Mouse (Mus musculus): Measurements from ENCODE around the gene Wfs1.
"Not testable (repeated sequence)": the region's sequence is repeated elsewhere in the genome, so short reads cannot be mapped to it uniquely, and the experiment has no call there.

Wfs1 gene

DNA sequence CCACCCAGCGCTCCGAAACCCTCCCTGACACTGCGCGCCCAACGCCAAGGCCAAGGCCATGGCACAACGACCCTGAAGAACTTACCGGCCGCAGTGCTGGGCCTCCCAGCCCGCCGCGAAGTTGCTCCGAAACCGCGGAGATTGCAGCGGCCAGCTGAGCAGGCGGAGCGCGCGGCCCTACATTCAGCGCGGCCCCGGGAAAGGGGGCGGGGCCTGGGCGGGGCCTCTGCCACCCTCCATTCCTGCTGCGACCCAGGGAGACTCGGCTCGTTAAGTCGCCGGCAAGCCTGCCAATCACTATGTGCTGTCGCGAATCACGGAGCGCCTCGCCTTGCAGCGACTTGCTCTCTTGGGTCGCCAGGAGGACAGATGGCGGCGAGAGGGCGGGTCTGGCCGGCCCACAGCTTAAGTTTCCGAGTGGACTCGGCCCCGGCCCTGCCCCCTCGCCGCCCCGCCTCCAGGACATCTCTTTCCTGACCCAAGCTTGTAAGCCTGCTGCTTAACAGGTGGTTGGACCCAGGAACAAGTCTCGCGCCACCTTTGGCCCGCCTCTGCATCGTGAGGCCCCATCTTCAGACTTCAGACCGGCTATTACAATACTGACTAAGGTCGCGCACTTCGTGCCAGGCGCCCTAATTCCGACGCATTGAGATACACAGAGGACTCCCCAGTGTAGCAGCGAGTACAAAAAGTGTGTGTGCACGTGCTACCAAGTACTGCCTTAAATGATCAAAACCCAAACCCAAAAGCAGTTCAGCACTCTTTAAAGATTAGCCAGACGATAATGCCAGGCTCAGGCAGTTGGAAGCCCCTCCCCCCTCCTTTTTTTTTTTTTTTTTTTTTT, at the start of gene Wfs1:
Gene Wfs1, minus strand, starts transcription at position 425 of the 844 bp plus-strand sequence.
- DNase-seq (ENCODE audit: low spot score in 2 of 2) = peak; percentile 89 to 96

GRCm38 (mm10) chr5:37036884-37037283, 47.9 kb upstream of the Wfs1 start:
- DNase-seq (ENCODE audit: low spot score in 2 of 2) = no peak

GRCm38 (mm10) chr5:37035896-37036295, 46.9 kb upstream of the Wfs1 start:
- DNase-seq (ENCODE audit: low spot score in 2 of 2) = no peak

DNA sequence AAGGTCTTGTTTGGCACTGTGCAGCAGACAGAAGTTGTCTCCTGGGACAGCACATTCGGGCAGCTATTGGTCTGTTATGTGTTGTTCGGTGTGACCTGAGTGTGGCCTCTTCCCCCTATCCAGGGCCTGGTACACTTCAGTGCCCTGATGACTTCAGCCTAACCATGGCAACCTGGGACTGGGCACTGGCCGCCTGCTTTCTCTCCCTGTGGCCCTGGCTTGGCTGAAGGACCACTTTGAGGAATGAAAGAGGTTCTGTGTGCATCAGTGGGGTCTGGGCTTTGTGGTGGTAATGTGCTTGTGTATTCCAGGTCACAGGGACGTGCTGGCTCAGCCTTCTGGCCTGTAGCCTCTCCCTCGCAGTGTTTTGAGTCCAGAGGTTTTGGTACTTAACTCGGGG, 46.2 kb upstream of the Wfs1 start:
- peak in 1 of 2 experiments; percentile 58 for DNase-seq (ENCODE audit: low spot score in 2 of 2)

DNA sequence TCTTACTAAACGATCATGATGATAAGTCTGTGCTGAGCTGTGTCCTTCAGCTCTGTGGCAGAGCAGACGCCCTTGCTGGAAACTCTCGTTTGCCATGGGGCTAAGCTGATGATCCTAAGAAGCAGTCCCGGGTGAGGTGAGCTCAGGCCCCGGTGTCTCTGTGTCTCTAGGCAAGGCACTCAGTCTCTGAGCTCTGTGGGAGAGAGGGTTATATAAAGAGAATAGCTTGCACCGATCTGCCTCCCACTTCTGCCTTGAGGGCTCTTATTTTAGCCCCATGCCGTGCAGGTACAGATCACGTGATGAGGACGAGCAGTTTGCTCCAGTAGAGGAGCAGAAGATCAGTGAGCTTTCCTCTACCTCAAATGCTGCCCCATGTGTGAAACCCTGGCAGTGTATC, 41.7 kb upstream of the Wfs1 start:
- DNase-seq (ENCODE audit: low spot score in 2 of 2) = no peak

- DNase-seq (ENCODE audit: low spot score in 2 of 2) = no peak
Observed at GRCm38 (mm10) chr5:37029326-37029905, 40.4 kb upstream of the Wfs1 start.

GRCm38 (mm10) chr5:37028486-37029311, 39.7 kb upstream of the Wfs1 start:
- peak in 1 of 2 experiments; percentile 59 for DNase-seq (ENCODE audit: low spot score in 2 of 2)

DNA sequence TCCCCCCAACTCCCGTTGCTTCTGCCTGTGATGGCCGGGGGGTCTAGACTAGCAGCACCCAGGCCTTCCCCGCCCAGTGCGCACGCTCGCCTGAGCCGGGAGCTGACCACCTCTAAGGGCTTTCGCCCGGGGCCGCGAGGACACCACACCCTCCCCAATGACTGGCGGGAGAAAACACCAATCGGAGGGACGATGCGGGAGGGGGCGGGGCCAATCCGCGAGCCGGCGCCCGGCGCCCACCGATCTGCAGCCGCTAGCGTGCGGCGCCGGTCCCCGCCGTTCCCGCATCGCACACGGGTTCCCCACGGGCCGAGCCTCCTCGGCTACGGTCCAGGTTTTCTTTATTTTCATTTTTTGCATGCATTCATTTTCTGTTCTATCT, 39.1 kb upstream of the Wfs1 start:
- peak; percentile 59 to 92 for DNase-seq (ENCODE audit: low spot score in 2 of 2)

GRCm38 (mm10) chr5:37027701-37028100, 38.7 kb upstream of the Wfs1 start:
- no peak for DNase-seq (ENCODE audit: low spot score in 2 of 2)

DNA sequence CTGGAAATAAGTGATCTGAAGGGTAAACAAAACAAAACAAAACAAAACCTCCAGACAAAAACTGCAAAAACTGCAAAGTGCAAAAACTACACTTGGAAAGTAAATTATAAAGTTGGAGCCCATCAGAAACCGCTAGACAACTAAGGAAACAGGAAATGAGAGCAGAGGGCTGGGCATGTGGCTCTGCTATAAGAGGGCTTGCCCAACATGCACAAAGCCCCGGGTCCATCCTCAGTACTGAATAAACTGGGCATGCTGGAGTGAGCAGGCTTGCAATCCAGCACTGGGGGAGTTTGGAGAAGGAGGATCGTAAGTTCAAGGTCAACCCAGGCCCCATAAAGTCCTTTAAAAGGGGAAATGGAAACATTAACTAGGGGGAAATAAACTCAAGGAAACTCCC, 28.2 kb upstream of the Wfs1 start:
- no peak for DNase-seq (ENCODE audit: low spot score in 2 of 2)

DNA sequence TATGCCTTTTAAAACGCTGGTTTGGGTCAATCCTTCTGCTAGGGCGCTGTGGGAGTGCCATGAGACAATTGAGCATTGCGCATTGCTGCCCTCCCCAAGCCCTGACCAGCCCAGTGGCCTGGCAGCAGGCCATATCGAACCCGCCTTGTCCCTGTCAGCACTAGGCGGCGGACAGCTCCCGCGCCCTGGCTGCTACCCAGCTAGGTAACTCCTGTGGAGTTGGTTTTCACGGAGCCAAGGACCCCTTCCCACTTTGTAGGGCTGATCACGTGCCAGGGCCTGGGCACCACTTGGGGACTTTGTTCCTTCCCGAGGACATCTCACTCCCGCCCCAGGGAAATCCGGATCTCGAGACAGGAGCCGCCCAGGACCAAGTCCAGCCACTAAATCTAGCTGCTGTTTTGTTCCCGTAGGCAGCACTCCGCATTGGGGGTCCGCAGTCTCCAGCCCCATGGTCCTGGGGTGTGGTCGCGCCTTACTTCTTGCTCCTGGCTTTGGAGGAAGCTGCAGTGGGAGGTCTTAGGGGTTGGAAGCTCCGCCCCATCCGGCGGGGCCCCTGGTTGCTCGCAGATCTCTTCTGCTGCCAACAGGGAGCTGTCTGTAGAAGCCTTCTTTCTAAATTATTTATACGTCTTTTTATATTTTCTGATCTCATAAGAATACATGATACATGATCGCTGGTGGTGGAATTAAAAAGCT, 26.8 kb upstream of the Wfs1 start:
- DNase-seq (ENCODE audit: low spot score in 2 of 2) = no peak

DNA sequence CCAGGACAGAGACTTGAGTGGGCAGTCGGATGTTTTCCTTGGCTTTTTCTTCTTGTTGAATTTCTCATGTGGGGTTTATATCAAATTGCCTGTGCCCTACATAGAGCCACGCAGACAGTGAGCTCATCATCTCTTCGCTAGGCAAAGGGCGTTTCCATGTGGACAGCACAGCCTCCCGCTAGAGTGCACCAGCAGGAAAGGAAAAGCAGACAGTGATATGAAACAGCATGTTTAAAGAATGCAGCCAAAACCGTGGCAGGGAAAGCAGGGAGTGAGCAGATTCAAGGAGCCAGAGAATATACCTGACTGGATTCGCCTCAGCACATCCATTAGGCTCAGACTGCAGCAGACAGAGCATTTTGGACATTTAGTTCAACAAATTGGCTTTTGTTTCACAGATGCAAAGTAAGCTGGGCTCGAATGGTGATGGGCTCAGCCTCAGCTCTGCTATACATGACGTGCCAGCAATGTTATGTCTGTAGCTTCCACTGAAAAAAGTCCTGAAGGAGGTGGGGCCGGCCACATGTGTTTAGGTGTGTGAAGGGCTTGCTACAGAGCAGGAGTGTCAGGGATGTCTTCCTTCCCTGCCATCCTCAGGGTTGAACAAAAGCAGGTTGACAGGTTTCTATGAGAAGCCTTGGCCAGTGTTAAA, 21.8 kb upstream of the Wfs1 start:
- peak in 1 of 2 experiments; percentile 73 for DNase-seq (ENCODE audit: low spot score in 2 of 2)

DNA sequence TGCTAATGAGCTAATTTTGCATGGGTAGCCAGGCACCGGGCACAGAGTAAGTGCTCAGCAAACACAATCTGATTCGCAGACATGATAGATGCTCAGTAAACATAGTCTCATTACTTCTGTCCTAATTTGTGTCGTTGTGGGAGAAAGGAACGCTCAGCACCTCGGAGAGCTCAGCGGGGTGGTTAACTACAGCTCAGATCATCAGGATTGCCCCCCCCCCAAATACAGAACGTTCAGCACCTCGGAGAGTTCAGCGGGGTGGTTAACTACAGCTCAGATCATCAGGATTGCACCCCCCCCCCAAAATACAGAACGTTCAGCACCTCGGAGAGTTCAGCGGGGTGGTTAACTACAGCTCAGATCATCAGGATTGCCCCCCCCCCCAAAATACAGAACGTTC, 20.8 kb upstream of the Wfs1 start:
- not testable (repeated sequence) for DNase-seq (ENCODE audit: low spot score in 2 of 2)

DNA sequence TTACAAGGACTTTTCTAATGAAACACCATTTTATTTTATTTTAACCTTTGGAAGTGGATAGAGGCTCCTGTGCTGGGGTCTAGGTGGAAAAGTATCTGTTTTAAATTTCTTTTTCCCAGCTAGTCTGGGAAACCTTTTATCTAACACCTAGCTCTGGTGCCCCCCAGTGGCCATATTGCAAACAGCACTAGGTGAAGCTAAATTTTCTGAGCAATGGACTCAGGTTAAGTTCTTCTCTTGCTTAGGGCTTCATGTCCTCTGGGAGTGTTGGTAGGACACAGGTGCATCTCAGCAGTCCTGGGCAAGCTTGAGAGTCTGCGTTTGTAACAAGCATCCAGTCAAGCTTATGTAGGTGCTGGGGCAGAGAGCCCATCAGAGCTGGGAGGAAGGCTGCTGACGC, 13.0 kb upstream of the Wfs1 start:
- peak in 1 of 2 experiments; percentile 86 for DNase-seq (ENCODE audit: low spot score in 2 of 2)

GRCm38 (mm10) chr5:37001002-37001401, 12.0 kb upstream of the Wfs1 start:
- DNase-seq (ENCODE audit: low spot score in 2 of 2) = no peak

- peak in 1 of 2 experiments; percentile 27 for DNase-seq (ENCODE audit: low spot score in 2 of 2)
Observed at GRCm38 (mm10) chr5:36997996-36998395, 9.0 kb upstream of the Wfs1 start.

- DNase-seq (ENCODE audit: low spot score in 2 of 2) = peak; percentile 39 to 55
Observed at GRCm38 (mm10) chr5:36996410-36996809, 7.4 kb upstream of the Wfs1 start.

- DNase-seq (ENCODE audit: low spot score in 2 of 2) = no peak
Observed at GRCm38 (mm10) chr5:36990631-36991350, 1.8 kb upstream of the Wfs1 start.

DNA sequence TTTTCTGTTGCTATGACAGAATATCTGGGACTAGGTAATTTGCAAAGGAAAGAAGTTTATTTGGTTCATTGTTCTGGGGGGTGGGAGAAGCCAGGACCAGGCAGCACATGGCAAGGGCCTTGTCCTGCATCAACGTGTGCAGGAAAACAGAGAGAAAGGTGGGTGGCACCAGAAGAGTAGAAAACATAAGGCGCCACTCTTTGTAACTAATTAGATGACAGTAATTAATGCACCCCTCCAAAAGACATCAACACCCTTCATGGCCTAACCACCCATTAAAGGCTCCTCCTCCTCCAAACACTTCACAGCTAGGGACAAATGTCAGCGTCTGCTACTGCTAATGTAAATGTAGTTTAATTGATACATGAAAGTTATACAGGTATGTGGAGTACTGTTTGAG, 1.2 kb upstream of the Wfs1 start:
- no peak for DNase-seq (ENCODE audit: low spot score in 2 of 2)

GRCm38 (mm10) chr5:36989625-36989977, 596 bp upstream of the Wfs1 start:
- DNase-seq (ENCODE audit: low spot score in 2 of 2) = no peak

All from left cerebral cortex, adult 9 months (tissue).